ENCODE assay signal across 19 mouse cellular contexts in the genomic region with DNA sequence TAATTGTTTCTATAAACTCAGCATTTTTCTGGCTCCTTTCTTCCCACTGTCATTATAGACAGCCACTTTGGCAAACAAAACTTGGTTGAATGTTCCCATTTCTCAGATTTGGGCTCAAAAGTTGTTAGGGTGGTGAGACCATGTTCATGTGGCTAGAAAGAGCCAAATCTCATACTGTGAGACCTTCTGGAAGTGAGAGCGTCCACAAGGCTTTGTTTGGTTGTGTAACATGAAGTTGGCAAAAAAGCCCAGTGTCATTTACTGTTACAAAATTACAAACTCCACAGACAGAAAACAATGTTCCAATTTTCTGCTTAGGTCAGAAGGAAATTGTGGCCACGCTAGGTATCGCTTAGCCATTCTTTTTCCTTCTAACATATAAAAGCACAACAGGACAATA.
DNase-seq lines count a peak whose midpoint lies in the region; TF ChIP-seq lines count a peak whose summit lies in the region.
"Had no signal": no experiment of that assay in that cellular context is flagged by ENCODE, and none has a peak within 500 bp of the region (broad histone marks: within the 10 kb centered on the region; RNA-seq: fewer than 3 reads in every experiment).

No protein-coding gene starts in this region.

- intact Hi-C loops in left cerebral cortex, adult 2 months (cut with DNase I), result loop anchor here (1.0 to 5.0 kb wide), 2 partner anchors 46 to 49 kb away; no protein-coding TSS in a partner anchor
- intact Hi-C loops in left cerebral cortex, postnatal 10 days (cut with DNase I), result no loop called here
- intact Hi-C loops in gastrocnemius, adult 2 months (cut with DNase I), result no loop called here

- H3K4me3 ChIP-seq in left cerebral cortex, adult 2 months, result no peak overlapping the region
- H3K4me3 ChIP-seq in gastrocnemius, adult 2 months, result no peak overlapping the region
- H3K4me3 ChIP-seq: embryonic facial prominence, embryonic 13.5 days; forebrain, embryonic 13.5 days; heart, embryonic 10.5 days; heart, embryonic 15.5 days; hindbrain, embryonic 13.5 days had no signal

- no peak for TF ChIP-seq CTCF in left cerebral cortex, adult 2 months (IDR thresholded peaks at IDR 0.05)
- no peak for TF ChIP-seq CTCF in gastrocnemius, adult 2 months (IDR thresholded peaks at IDR 0.05)

- peak overlapping the region; percentile 56 for H3K27ac ChIP-seq in left cerebral cortex, adult 2 months
- H3K27ac ChIP-seq in gastrocnemius, adult 2 months, result no peak overlapping the region
- H3K27ac ChIP-seq: embryonic facial prominence, embryonic 13.5 days; forebrain, embryonic 13.5 days; heart, embryonic 10.5 days; heart, embryonic 15.5 days; hindbrain, postnatal 0 days had no signal

- DNase-seq in left cerebral cortex, adult 2 months (ENCODE audit: extremely low spot score in 1 of 2, low spot score in 2 of 2), result no peak
- no peak for DNase-seq in left cerebral cortex, postnatal 10 days (ENCODE audit: extremely low spot score in 1 of 2, low spot score in 2 of 2)
- DNase-seq in brain, adult 2 months (ENCODE audit: low read depth, low spot score), result peak; percentile 96
- DNase-seq in cerebellum, adult 11 months, result peak; percentile 60
- peak; percentile 70 for DNase-seq in cerebellum, adult 8-10 months
- DNase-seq in spleen, postnatal 10 days (ENCODE audit: low spot score in 2 of 2), result no peak
- DNase-seq in gastrocnemius, adult 2 months, result no peak
- DNase-seq: adrenal gland, adult 8-10 months; adrenal gland, postnatal 36 days; gastrocnemius, postnatal 10 days; heart, adult 18-20 months; heart, postnatal 14 days; kidney, adult 11 months had no signal

Comparison
In these comparisons a context has a peak if more than half of its experiments do, and no peak if none do; other contexts are left out.
1. DNase-seq: peak in brain, adult 2 months (single experiment), cerebellum, adult 11 months (single experiment) and cerebellum, adult 8-10 months (single experiment); none in left cerebral cortex, adult 2 months (0 of 2), left cerebral cortex, postnatal 10 days (0 of 2), spleen, postnatal 10 days (0 of 2) and gastrocnemius, adult 2 months (single experiment).